Mouse (Mus musculus): ENCODE results near the gene Lrrc29. TPM values are rescaled to one million over a fixed set of nuclear protein-coding genes. Genes with fewer than 3 reads are reported as not detected.

Lrrc29 gene
- polyA plus RNA-seq, 2 experiments, result 1.9 to 3.2 TPM

- Histone ChIP-seq H3K4me1 (ENCODE audit: control insufficient read depth, insufficient read depth, low read length) (peaks cover 18% of the 10 kb centered on the region), H3K9me3 (ENCODE audit: control insufficient read depth, low read length) (no peaks in the 10 kb centered on the region), H3K36me3 (ENCODE audit: control insufficient read depth, insufficient read depth, low read length) (peaks cover 59% of the 10 kb centered on the region), H3K27ac (replicated peaks; ENCODE audit: low read depth, low read length) (no peak overlapping the region), H3K4me3 (replicated peaks; ENCODE audit: low read length) (no peak overlapping the region), H3K27me3 (ENCODE audit: control insufficient read depth, insufficient read depth, low read length) (no peaks in the 10 kb centered on the region), H3K4me2 (replicated peaks; ENCODE audit: low read depth, low read length, severe bottlenecking) (no peak overlapping the region), H3K9ac (ENCODE audit: low read depth, low read length, severe bottlenecking) (no peak overlapping the region)
- no peak for TF ChIP-seq POLR2A (IDR thresholded peaks at IDR 0.05; ENCODE audit: borderline replicate concordance, extremely low read depth, insufficient read depth, insufficient read length)
- no peak for DNase-seq (ENCODE audit: low spot score)
- 90% methylated on average over 10 of the region's 10 CpGs for WGBS
- no peak for ATAC-seq (ENCODE audit: low FRiP score, low read depth)
These were observed 17.6 kb downstream of the Lrrc29 start for GRCm38 (mm10) chr8:105308428-105308827.

GRCm38 (mm10) chr8:105307670-105308069 is 18.4 kb downstream of the Lrrc29 start:
- Histone ChIP-seq H3K36me3 (ENCODE audit: control insufficient read depth, insufficient read depth, low read length) (peaks cover 62% of the 10 kb centered on the region), H3K27me3 (ENCODE audit: control insufficient read depth, insufficient read depth, low read length) (no peaks in the 10 kb centered on the region), H3K9me3 (ENCODE audit: control insufficient read depth, low read length) (no peaks in the 10 kb centered on the region), H3K4me3 (replicated peaks; ENCODE audit: low read length) (no peak overlapping the region), H3K4me2 (replicated peaks; ENCODE audit: low read depth, low read length, severe bottlenecking) (no peak overlapping the region), H3K9ac (ENCODE audit: low read depth, low read length, severe bottlenecking) (no peak overlapping the region), H3K27ac (replicated peaks; ENCODE audit: low read depth, low read length) (no peak overlapping the region), H3K4me1 (ENCODE audit: control insufficient read depth, insufficient read depth, low read length) (peaks cover 18% of the 10 kb centered on the region)
- DNase-seq (ENCODE audit: low spot score) (no peak), ATAC-seq (ENCODE audit: low FRiP score, low read depth) (no peak)
- 93% methylated on average over 13 of the region's 13 CpGs for WGBS
- TF ChIP-seq POLR2A (IDR thresholded peaks at IDR 0.05; ENCODE audit: borderline replicate concordance, extremely low read depth, insufficient read depth, insufficient read length), result no peak

- no peak for TF ChIP-seq POLR2A (IDR thresholded peaks at IDR 0.05; ENCODE audit: borderline replicate concordance, extremely low read depth, insufficient read depth, insufficient read length)
- peaks cover 18% of the 10 kb centered on the region for H3K4me1 ChIP-seq (ENCODE audit: control insufficient read depth, insufficient read depth, low read length)
- peak overlapping the region; percentile 33 for H3K4me3 ChIP-seq (replicated peaks; ENCODE audit: low read length)
- peak overlapping the region; percentile 66 for H3K4me2 ChIP-seq (replicated peaks; ENCODE audit: low read depth, low read length, severe bottlenecking)
- no peaks in the 10 kb centered on the region for H3K27me3 ChIP-seq (ENCODE audit: control insufficient read depth, insufficient read depth, low read length)
- DNase-seq (ENCODE audit: low spot score) (no peak), ATAC-seq (ENCODE audit: low FRiP score, low read depth) (peak; percentile 15)
- H3K9me3 ChIP-seq (ENCODE audit: control insufficient read depth, low read length), result no peaks in the 10 kb centered on the region
- 35% methylated on average over 5 of the region's 5 CpGs for WGBS
- peak overlapping the region; percentile 54 for H3K9ac ChIP-seq (ENCODE audit: low read depth, low read length, severe bottlenecking)
- peaks cover 64% of the 10 kb centered on the region for H3K36me3 ChIP-seq (ENCODE audit: control insufficient read depth, insufficient read depth, low read length)
- peak overlapping the region; percentile 26; the same call in 1 of the 2 replicates for H3K27ac ChIP-seq (replicated peaks; ENCODE audit: low read depth, low read length)
These were observed 19.9 kb downstream of the Lrrc29 start for GRCm38 (mm10) chr8:105306146-105306691.

- H3K4me2 ChIP-seq (replicated peaks; ENCODE audit: low read depth, low read length, severe bottlenecking), result peak within 1 kb of the TSS; percentile 66
- H3K4me1 ChIP-seq (ENCODE audit: control insufficient read depth, insufficient read depth, low read length), result peaks cover 18% of the 10 kb centered on the region
- H3K9ac ChIP-seq (ENCODE audit: low read depth, low read length, severe bottlenecking), result peak within 1 kb of the TSS; percentile 54
- H3K27ac ChIP-seq (replicated peaks; ENCODE audit: low read depth, low read length), result peak within 1 kb of the TSS; percentile 38; the same call in 1 of the 2 replicates
- 9% methylated on average over 20 of the region's 30 CpGs for WGBS
- H3K27me3 ChIP-seq (ENCODE audit: control insufficient read depth, insufficient read depth, low read length), result no peaks in the 10 kb centered on the region
- H3K4me3 ChIP-seq (replicated peaks; ENCODE audit: low read length), result peak within 1 kb of the TSS; percentile 33
- H3K9me3 ChIP-seq (ENCODE audit: control insufficient read depth, low read length), result no peaks in the 10 kb centered on the region
- DNase-seq (ENCODE audit: low spot score) (peak; percentile 28), ATAC-seq (ENCODE audit: low FRiP score, low read depth) (peak; percentile 47)
- TF ChIP-seq POLR2A (IDR thresholded peaks at IDR 0.05; ENCODE audit: borderline replicate concordance, extremely low read depth, insufficient read depth, insufficient read length), result 0 out of 2 replicates have a peak, but pooled peaks have one; percentile 32
- H3K36me3 ChIP-seq (ENCODE audit: control insufficient read depth, insufficient read depth, low read length), result peaks cover 69% of the 10 kb centered on the region
These were observed 20.6 kb downstream of the Lrrc29 start, which contains the start of gene Elmo3 for GRCm38 (mm10) chr8:105305211-105306145. TSS of gene Elmo3 (plus strand) at chr8:105305601.

All from limb, embryonic 14.5 days (tissue).